Mouse (Mus musculus) thymus, postnatal 14 days (tissue): ENCODE measurements around the gene Nmnat2.

Experiments used
- DNase-seq: peaks from one replicate; pipeline ENCODE4 v3.0.0; 2021

The Nmnat2 gene

DNA sequence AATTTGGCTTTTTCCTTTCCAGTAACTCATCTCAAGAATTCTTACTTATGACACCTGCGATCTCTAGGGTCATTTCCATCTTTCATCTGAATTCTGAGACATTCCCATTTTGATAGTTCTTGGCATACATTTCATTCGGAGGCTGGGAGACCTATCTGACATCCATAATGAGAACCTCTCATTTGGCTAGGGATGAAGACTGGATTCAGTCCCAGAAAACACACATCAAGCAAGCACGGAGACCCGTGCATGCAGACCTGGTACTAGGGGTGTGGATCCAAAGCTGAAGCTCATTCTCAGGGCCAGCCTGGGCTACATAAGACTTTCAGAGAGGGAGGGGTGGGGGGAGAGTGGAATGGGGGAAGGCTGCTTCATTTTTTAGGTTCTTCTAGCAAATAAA, 68.2 kb downstream of the Nmnat2 start:
- no peak for DNase-seq

- DNase-seq, result no peak
Observed at GRCm38 (mm10) chr1:153023875-153024274, 69.1 kb downstream of the Nmnat2 start.

DNA sequence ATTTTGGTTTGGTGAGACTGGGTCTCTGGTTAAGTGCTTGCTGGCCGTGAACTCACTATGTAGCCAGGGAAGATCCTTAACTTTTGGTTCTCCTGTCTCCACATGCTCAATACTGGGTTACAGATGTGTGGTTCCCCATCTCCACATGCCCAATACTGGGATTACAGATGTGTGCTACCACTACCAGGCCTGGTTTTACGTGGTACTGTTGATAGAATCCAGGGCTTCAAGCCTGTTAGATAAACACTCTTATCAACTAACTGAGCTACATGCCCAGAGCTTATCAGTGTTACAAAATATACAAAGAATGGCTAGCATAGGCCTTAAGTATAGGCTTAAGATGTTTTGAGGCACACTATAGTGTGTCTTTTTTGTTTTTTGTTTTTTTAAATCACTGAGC, 69.7 kb downstream of the Nmnat2 start:
- no peak for DNase-seq

- no peak for DNase-seq
Observed at GRCm38 (mm10) chr1:153031345-153031744, 76.6 kb downstream of the Nmnat2 start.

GRCm38 (mm10) chr1:153031954-153032353, 77.2 kb downstream of the Nmnat2 start:
- DNase-seq, result no peak

DNA sequence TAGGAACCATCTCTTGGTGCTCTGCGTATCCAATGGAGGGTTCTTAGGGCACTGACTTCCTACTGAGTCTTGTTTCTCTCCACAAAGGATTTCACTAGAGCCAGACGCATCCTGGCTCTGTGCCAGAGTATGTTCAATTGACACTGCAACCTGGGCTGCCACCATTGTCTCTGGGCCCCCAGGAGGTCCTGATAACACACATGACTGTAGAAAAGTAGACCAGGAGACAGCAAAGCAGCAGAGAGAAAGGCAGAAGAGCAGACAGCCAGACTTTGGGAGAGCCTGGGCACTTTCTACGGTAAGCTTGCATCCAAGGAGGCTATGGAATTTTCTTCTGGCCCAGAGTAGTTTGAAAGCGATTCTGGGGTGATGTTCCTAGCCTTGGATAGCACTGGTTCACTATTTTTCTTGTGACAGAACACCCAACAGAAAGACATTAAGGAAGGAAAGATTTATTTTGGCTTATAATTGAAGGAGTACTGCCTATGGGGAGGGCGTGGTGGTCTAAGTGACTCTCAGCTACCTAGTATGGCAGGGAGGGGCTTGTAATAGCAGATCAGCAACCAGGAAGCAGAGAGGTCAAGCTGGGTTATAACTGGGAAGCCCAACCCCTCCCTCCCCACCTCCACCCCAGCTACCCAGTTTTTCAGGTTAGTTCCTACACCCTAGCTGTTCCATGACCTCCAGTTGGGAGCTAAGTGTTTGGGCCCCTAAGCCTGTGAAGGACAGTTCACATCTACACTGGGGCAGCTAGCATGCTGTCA, 78.5 kb downstream of the Nmnat2 start:
- DNase-seq, result no peak

DNA sequence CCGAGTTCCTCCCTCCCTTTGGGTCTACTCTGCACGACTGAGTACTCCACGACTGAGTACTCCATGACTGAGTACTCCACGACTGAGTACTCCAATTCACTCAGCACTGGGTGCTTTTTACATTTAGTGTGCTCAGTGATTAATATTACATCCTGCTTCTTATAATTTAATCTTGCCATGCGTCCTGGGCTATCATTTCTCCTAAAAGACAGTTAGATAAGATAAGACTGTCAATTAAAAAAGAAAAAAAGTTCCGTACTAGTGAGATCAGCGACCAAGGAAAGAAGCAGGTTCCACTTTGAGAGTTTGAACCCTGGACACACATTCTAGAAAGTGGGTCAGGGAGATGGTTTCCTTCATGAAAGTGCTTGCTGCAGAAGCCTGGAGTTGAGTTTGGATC, 79.3 kb downstream of the Nmnat2 start:
- DNase-seq, result no peak

DNA sequence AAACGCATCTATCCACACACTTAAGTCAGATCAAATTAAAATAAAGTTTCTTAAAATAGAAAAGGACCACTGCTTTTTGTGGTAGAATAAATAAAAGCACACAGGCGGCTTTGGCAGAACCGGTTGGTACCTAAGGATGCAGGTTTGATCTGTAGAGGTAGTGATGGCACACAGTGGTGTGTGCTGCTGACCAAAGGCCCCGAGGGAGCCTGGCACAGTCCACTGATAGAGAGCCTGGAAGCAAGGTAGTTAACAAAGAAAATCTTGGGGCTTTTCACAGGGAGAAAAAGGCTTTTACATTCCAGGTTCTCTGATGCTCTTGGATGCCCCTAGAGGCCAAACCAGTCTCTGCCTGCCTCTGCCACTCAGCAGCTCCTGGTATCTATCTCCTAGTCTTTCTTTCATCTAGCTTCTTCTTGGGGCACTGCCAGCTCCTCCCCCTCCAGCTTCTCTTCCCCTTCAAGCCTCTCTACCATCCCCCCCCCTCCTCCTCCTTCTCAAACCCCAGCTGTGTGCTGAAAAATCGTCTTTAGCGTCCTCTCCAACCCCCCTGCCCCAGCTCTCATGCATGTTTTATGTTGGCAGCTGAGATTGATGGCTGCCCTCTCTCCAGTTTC, 80.6 kb downstream of the Nmnat2 start:
- peak; percentile 50 for DNase-seq

DNA sequence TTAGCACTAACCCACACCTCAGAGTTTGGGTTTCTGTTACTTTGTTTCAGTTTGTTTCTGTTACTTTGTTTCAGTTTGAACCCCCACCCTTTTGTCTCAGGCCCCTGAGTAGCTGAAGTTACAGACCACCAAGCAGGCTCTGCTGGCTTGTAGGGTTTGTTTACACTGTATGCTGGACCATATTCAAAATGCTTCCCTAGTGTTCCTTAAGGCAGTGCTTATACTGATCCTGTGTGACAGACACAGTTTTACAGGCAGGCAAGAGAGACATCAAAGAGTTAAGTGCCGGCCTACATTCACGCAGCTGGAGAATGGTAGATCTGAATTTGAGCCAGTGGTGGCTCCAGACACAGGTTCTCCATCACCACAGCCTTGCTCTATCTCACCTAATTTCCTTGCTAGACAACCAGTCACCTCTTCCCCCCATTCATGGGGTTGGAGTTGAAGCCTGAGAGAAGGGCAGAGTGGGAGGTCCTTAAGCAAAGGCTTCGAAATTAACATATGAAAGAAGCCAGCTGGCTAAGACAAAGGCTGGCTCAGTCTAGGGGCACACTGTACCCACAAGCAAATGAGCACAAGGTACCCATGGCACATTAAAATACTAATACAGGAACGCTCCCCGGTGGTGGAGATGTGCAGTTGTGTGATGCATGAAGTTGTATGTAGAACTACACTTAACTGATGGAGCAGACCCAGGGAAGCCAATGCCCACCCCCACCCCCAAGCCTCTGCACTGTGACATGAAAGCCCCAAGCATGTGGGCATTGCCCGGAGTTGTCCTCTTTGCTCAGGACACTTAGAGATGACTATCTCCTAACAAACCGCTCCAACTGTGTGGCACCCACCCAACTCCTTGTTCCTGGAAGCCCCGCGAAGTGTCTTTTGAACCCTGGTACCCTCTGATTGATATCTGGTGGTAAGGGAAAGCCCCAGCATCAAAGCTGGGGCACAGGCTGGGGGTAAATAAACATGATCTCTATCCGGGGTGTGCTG, 82.9 kb downstream of the Nmnat2 start:
- no peak for DNase-seq

DNA sequence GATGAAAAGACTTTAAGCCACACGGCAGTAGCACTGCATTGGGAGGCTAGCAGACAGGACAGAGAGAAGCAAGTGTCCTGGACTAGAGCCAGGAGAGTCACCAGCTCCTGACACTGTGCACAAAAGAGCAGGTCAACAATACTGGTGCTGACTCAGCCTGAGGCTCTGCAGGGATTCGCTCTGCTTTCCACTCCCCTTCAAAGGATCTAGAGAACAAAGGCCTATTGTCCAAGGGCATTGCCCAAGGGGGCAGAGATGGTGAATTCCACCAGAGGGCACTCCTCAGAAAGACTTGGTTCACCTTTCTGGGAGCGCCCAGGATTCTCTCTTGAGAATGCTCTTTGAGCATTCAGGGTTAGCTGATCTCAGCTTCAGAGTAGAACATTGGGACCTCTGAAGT, 85.3 kb downstream of the Nmnat2 start:
- DNase-seq, result no peak

DNA sequence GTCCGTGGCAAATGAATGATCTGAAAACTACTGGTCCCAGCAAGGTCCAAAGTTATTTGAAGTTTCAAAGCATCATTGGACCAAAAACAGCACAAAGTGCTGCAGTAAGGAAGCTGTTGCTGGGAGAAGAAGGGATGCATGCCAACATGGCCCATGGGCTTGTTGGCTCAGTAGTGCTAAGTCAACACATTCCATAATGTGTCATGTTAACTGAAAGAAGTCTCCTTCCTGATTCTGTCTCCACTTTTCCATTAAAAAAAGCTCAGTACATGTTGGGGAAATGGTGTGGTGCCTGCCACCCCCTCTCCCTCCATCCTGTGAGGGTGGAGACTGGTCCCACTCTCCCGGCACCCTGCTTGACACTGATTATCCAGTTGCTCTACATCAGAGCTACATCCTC, 86.3 kb downstream of the Nmnat2 start:
- no peak for DNase-seq

DNA sequence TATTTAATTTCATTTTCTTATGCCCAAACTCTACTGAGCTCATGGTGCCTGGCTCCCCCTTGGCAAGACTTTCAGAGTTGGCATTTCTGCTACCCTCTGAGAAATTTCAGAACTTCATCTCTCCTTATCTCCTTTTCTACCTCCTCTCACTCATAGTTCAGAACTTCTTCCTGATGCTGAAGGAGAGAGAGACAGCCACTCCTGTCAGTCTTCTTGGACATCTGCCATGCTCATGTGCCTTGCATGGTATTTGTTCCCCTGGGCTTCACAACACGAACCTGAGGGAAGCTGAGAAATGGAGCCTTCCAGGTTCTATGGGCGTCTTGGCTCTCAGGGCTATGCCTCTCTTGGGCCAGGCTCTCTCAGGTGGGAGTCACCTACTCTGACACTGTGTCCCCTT, 87.5 kb downstream of the Nmnat2 start:
- DNase-seq, result no peak

GRCm38 (mm10) chr1:153043332-153043731, 88.5 kb downstream of the Nmnat2 start:
- DNase-seq, result no peak

GRCm38 (mm10) chr1:153045368-153045767, 90.6 kb downstream of the Nmnat2 start:
- DNase-seq, result no peak

DNA sequence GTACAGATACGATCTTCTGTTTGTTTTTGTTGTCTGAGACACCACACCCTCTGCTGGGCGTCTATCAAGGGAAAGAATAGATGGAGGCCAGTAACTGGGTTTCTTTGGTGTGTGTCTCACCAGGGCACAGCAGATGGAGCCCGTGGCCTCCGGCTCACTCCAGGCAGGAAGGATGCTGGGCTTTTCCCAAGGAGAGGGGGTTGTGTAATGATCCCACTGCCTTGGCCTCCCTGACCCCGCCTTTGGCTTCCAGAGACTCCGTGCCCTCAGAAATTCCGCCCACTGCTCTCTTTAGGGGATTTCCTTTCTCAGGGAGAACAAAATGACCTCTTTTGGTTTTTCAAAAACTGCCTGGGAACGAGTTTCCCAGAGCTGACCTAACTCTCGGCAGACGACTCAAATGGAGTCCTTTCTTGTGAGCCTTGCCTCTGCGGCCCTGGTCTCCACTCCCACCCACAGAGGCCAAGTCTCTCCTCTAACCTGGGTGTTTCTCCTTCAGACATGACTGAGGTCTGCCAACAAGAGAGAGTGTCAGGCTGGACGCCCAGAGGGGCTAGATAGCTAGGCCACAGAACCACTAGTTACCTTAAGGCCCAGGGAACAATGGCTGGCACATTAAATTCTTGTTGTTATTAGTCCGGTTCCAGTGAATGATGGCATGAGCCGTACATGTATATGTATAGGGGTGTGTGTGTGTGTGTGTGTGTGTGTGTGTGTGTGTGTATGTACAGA, 93.5 kb downstream of the Nmnat2 start:
- no peak for DNase-seq

DNA sequence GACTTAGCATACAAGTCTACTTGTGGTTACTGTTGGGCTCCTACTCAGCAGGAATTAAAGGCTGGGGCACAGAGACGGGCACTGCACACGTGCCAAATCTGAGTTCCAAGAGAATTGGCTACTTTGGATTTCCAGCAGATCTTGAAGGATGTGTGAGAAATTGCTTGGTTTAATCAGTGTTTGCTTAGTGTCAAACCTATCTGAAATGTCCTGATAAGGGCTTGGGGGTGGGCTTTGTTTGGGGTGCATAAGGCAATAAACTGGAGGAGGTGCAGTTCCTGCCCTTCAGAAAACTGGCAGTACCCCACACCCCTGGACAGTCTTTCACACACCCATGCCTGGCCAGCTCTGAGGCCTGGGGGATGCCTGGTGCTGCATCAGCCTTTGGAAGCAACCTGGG, 94.7 kb downstream of the Nmnat2 start:
- DNase-seq, result no peak

- DNase-seq, result no peak
Observed at GRCm38 (mm10) chr1:153051474-153051873, 96.7 kb downstream of the Nmnat2 start.

DNA sequence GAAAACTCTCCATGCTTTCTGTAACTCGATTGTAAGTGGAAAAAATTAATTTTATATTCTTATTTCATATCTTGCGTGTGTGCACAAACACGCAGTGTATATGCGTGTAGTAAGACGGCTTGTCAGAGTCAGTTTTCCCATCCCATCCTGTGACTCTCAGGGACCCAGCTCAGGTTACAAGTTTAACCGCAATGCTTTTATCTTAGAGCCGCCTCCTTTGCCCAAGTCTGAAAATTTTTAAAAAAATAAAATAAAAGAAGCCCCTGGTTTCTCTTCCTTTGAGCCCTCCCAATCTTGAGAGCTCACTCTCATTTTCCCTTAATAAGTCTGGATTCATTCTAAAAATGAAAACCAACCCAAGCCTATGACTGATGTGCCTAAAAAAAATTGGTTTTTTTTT, 98.8 kb downstream of the Nmnat2 start:
- no peak for DNase-seq

DNA sequence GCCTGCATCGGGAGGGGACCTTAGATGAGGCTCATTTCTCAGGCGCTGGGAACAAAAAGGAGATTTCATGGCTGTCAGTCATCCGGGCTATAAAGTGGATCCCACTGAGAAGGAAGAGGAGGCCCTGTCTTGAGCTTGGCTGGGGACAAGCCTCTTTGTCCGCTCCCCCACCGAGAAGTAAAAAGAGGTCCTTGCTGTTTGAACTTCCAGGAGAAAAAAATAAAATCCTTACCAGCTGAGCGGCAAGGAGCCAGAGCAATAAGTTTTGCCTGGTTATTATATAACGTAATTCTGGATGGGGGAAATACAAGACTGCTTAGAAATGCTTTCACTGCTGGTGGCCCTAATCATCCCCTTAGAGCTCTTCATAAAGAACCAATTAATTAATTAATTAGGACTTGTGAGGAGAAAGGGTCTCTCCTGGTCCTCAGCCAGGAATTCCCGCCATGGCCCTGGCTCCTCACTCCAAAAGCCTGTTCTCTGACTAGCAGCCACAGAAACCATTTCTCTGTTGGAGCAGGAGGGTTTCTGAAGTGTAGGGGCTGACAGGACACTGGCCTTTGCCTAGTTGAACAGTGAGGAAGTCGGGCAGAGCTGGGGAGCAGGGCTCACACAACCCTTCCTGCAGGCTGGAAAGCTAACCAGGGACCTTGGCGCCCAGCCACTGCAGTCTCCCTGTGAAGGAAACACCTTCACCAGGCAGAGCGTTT, 99.5 kb downstream of the Nmnat2 start:
- DNase-seq, result no peak

DNA sequence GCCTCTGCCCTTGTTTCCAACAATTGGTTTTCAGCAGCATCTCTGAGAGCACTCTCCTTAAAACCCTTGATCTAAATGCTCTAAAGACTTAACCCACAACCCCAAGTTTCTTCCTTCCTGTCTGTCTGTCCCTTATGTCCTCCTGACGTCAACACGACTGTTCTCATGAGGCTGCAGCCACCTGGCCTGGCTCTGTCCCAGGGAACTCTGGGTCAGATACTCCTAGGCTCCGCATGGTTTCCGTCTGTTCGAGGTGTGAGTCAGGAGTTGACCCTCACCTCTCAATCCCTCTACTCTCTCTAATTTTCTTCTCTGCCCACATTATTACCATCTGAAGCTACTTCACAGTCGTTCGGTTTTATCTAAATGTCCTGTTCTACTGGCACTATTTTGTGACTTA, 103.5 kb downstream of the Nmnat2 start:
- DNase-seq, result no peak

GRCm38 (mm10) chr1:153059626-153060025, 104.8 kb downstream of the Nmnat2 start:
- DNase-seq, result no peak

DNA sequence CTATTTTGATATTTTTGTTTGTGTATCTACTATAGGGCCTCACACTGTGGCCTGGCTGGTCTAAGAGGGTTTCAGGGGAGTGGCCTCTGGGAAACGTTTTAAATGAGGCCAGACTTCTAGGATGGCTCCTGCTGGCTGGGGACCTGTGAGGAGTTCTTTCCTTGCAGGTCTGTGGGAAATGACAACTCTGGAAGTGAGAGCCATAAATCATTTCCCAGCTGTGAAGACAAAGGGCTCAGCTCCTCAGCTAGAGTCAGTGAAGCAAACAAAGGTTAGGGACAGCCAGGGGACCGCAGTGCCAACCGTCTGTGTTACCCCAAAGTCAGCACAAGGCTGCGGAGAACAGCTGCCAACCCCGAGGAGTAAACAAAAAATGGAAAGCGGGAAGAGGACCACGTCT, 107.8 kb downstream of the Nmnat2 start:
- no peak for DNase-seq
